Mouse (Mus musculus) bone marrow, adult 2 months (tissue): Measurements from ENCODE around the gene Zfp882.

ENCODE experiments used
- CTCF ChIP-seq: fragments of 200-500 bp; IDR thresholded peaks from 2 replicates; pipeline ENCODE4 v1.5.1; 2011; ENCODE audit warnings: low read length, control low read depth; ENCODE audit not compliant: control insufficient read depth, insufficient read depth
- POLR2A ChIP-seq: fragments of 200-500 bp; IDR thresholded peaks from 2 replicates; pipeline ENCODE4 v1.6.1; 2011; ENCODE audit warnings: low read depth, mild to moderate bottlenecking, control low read depth, low read length, borderline replicate concordance; ENCODE audit not compliant: control insufficient read depth

DNA sequence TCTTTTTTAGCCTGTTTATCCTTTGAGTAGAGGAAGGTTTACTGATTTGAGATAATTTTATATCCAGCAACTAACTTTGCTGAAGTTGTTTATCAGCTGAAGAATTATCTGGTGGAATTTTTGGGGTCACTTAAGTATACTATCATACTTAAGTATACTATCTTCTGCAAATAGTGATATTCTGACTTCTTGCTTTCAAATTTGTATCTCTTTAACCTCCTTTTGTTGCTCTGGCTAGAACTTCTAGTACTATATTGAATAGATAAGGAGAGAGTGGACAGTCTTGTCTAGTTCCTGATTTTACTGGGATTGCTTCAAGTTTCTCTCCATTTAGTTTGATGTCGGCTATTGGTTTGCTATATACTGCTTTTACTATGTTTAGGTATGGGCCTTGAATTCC lies 1.6 kb upstream of the Zfp882 start:
- TF ChIP-seq CTCF (no peak), POLR2A (no peak)
